Mouse (Mus musculus) midbrain, embryonic 16.5 days (tissue): ENCODE data around the gene Ylpm1. TPM values are rescaled to one million over a fixed set of nuclear protein-coding genes. Genes with fewer than 3 reads are reported as not detected.

Source experiments
- ATAC-seq: fragments of 200-750 bp; cut with Nextera tagmentation; 2 replicates; pipeline ENCODE4 v1.8.0; 2017; ENCODE audit warnings: moderate TSS enrichment
- H3K27ac ChIP-seq: fragments of 300-500 bp; sonication (generic); 2 replicates; pipeline ENCODE4 v1.5.1; 2014; ENCODE audit warnings: mild to moderate bottlenecking, low read length, mixed read lengths
- H3K27me3 ChIP-seq: fragments of 300-500 bp; sonication (generic); 2 replicates; pipeline ENCODE4 v1.6.1; 2014; ENCODE audit warnings: low read depth, low read length, mixed read lengths; ENCODE audit not compliant: control insufficient read depth, insufficient read depth
- H3K36me3 ChIP-seq: fragments of 300-500 bp; sonication (generic); 2 replicates; pipeline ENCODE4 v1.6.1; 2014; ENCODE audit warnings: mild to moderate bottlenecking, low read length, moderate library complexity, mixed read lengths; ENCODE audit not compliant: control insufficient read depth, insufficient read depth
- H3K4me1 ChIP-seq: fragments of 300-500 bp; sonication (generic); 2 replicates; pipeline ENCODE4 v1.6.1; 2014; ENCODE audit warnings: mild to moderate bottlenecking, low read length, mixed read lengths; ENCODE audit not compliant: control insufficient read depth, insufficient read depth
- H3K4me2 ChIP-seq: fragments of 300-500 bp; sonication (generic); 2 replicates; pipeline ENCODE4 v1.6.1; 2014; ENCODE audit warnings: mild to moderate bottlenecking, low read length, mixed read lengths
- H3K4me3 ChIP-seq: fragments of 300-500 bp; sonication (generic); 2 replicates; pipeline ENCODE4 v1.5.1; 2014; ENCODE audit warnings: low read depth, mild to moderate bottlenecking, low read length, moderate library complexity, mixed read lengths
- H3K9ac ChIP-seq: fragments of 300-500 bp; sonication (generic); 2 replicates; pipeline ENCODE4 v1.6.1; 2014; ENCODE audit warnings: low read depth, low read length, mixed read lengths
- H3K9me3 ChIP-seq: fragments of 300-500 bp; sonication (generic); replicated peaks from 2 replicates; pipeline ENCODE4 v1.6.1; 2014; ENCODE audit warnings: mild to moderate bottlenecking, low read length, mixed read lengths; ENCODE audit not compliant: control insufficient read depth, poor library complexity, severe bottlenecking
- whole genome bisulfite sequencing: fragments of 180-500 bp; shearing (Covaris S2); extraction: QIAGEN DNeasy Blood & Tissue Kit; methylation state at CpG from one replicate; pipeline ENCODE4 v1.1.7; 2014; 5-methylcytosine and 5-hydroxymethylcytosine counted together
- polyA plus RNA-seq: library from polyadenylated mRNA; unstranded; fragments of >200 nt; fragmentation: Nextera tagmentation; extraction: Ambion mirVana; gene quantifications from 2 replicates; pipeline ENCODE4 v1.2.1, GENCODE M21; 2015

The Ylpm1 gene
- polyA plus RNA-seq, 1 experiment from 2014 or later, result 30.3 TPM

DNA sequence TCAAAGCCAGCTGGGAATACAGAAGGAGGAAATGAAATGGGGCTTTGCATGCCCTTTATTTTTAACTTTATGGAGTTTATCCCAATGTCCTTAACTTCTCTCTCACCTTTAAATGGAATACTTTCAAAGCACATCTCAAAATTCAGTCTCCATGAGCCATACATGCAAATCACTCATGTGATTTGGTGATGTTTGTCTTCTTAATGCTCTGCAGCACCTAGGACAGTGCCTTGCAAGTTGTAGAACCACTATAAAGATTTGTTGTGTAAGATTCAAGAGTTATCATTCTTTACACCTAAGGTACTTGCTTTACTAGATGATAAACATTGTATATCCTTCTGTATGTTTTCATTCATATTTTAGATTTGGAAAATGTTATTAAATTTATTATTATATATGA is 2.9 kb downstream of the Ylpm1 start:
- H3K9ac ChIP-seq, result peak overlapping the region; percentile 4; the same call in 1 of the 2 replicates
- no peak for ATAC-seq

GRCm38 (mm10) chr12:85006206-85006605 is 10.1 kb downstream of the Ylpm1 start:
- 87% methylated on average over 1 of the region's 1 CpGs for WGBS
- H3K9ac ChIP-seq, result no peak overlapping the region
- no peak for ATAC-seq
- H3K4me1 ChIP-seq, result no peaks in the 10 kb centered on the region
- H3K27me3 ChIP-seq, result no peaks in the 10 kb centered on the region
- H3K4me3 ChIP-seq, result no peak overlapping the region
- H3K4me2 ChIP-seq, result no peak overlapping the region
- no peaks in the 10 kb centered on the region for H3K9me3 ChIP-seq
- H3K27ac ChIP-seq, result no peak overlapping the region
- H3K36me3 ChIP-seq, result no peaks in the 10 kb centered on the region

More for the DNA sequence above, 2.9 kb downstream of the Ylpm1 start:
- Histone ChIP-seq H3K4me1 (peaks cover 26% of the 10 kb centered on the region), H3K9me3 (no peaks in the 10 kb centered on the region), H3K4me3 (peak overlapping the region; percentile 53), H3K27ac (no peak overlapping the region), H3K4me2 (peak overlapping the region; percentile 97), H3K27me3 (no peaks in the 10 kb centered on the region), H3K36me3 (no peaks in the 10 kb centered on the region)

DNA sequence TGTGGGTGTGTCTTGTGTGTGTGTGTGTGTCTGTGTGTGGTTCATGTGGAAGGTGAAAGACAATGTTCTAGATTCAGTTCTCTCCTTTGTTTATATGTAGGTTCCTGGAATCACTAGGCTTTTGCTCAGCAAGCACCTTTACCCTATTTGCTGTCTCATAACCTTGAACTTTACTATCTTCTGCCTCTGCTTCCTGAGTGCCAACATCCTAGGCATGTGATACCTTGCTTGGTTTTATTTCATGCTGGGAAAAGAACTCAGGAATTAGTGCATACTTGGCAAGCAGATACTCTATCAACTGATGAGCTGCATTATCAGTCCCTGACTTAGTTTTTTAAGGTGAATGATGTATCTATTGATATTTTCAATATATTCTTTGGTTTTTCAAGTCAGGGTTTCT is 10.9 kb downstream of the Ylpm1 start:
- Histone ChIP-seq H3K4me2 (no peak overlapping the region), H3K4me3 (no peak overlapping the region), H3K27me3 (no peaks in the 10 kb centered on the region), H3K9me3 (no peaks in the 10 kb centered on the region), H3K9ac (no peak overlapping the region), H3K4me1 (no peaks in the 10 kb centered on the region), H3K27ac (no peak overlapping the region), H3K36me3 (no peaks in the 10 kb centered on the region)
- ATAC-seq, result no peak

- peaks cover 12% of the 10 kb centered on the region for H3K36me3 ChIP-seq
- no peaks in the 10 kb centered on the region for H3K4me1 ChIP-seq
- no peaks in the 10 kb centered on the region for H3K27me3 ChIP-seq
- ATAC-seq, result no peak
- H3K4me2 ChIP-seq, result no peak overlapping the region
- H3K27ac ChIP-seq, result no peak overlapping the region
- no peak overlapping the region for H3K9ac ChIP-seq
- H3K9me3 ChIP-seq, result no peaks in the 10 kb centered on the region
- WGBS, result 97% methylated on average over 1 of the region's 1 CpGs
- no peak overlapping the region for H3K4me3 ChIP-seq
Measured at GRCm38 (mm10) chr12:85009776-85010175, 13.7 kb downstream of the Ylpm1 start.

DNA sequence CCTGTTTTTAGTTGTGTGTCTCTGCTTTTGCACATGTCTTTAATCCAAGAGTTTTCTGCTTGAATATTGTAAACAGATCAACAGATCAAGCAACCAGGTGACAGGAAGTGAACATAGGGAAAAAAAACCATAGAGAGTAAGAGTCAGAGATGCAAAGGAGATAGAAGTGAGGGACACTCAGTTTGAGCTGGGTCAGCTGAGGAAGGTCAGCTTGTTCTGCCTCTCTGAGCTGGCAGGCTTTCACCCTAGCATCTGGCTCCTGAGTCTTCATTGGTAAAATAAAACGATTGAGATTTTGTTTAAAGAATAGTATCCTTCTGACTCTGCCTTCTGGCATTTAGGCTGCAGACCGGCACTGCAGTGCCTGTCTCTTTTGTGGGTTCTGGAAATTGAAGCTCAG is 14.4 kb downstream of the Ylpm1 start:
- H3K36me3 ChIP-seq, result peaks cover 17% of the 10 kb centered on the region
- no peak overlapping the region for H3K4me2 ChIP-seq
- H3K27ac ChIP-seq, result no peak overlapping the region
- no peaks in the 10 kb centered on the region for H3K9me3 ChIP-seq
- H3K27me3 ChIP-seq, result no peaks in the 10 kb centered on the region
- no peak overlapping the region for H3K9ac ChIP-seq
- no peaks in the 10 kb centered on the region for H3K4me1 ChIP-seq
- 98% methylated on average over 2 of the region's 2 CpGs for WGBS
- no peak overlapping the region for H3K4me3 ChIP-seq
- ATAC-seq, result no peak

GRCm38 (mm10) chr12:85012185-85012584 is 16.1 kb downstream of the Ylpm1 start:
- H3K4me1 ChIP-seq, result no peaks in the 10 kb centered on the region
- no peak overlapping the region for H3K4me3 ChIP-seq
- H3K36me3 ChIP-seq, result peaks cover 24% of the 10 kb centered on the region
- H3K9me3 ChIP-seq, result no peaks in the 10 kb centered on the region
- no peak overlapping the region for H3K27ac ChIP-seq
- H3K4me2 ChIP-seq, result no peak overlapping the region
- WGBS, result 99% methylated on average over 2 of the region's 2 CpGs
- H3K9ac ChIP-seq, result no peak overlapping the region
- no peaks in the 10 kb centered on the region for H3K27me3 ChIP-seq
- ATAC-seq, result no peak

GRCm38 (mm10) chr12:85022071-85022470 is 25.9 kb downstream of the Ylpm1 start:
- H3K27me3 ChIP-seq, result no peaks in the 10 kb centered on the region
- H3K9ac ChIP-seq, result no peak overlapping the region
- 97% methylated on average over 1 of the region's 1 CpGs for WGBS
- no peaks in the 10 kb centered on the region for H3K4me1 ChIP-seq
- H3K9me3 ChIP-seq, result no peaks in the 10 kb centered on the region
- no peak overlapping the region for H3K4me2 ChIP-seq
- H3K27ac ChIP-seq, result no peak overlapping the region
- H3K36me3 ChIP-seq, result no peaks in the 10 kb centered on the region
- no peak overlapping the region for H3K4me3 ChIP-seq
- no peak for ATAC-seq

- peaks cover 22% of the 10 kb centered on the region for H3K36me3 ChIP-seq
- 96% methylated on average over 2 of the region's 2 CpGs for WGBS
- no peak overlapping the region for H3K4me2 ChIP-seq
- no peak overlapping the region for H3K4me3 ChIP-seq
- no peaks in the 10 kb centered on the region for H3K4me1 ChIP-seq
- H3K9ac ChIP-seq, result no peak overlapping the region
- H3K27ac ChIP-seq, result no peak overlapping the region
- ATAC-seq, result no peak
- no peaks in the 10 kb centered on the region for H3K9me3 ChIP-seq
- no peaks in the 10 kb centered on the region for H3K27me3 ChIP-seq
Measured at GRCm38 (mm10) chr12:85032710-85033109, 36.6 kb downstream of the Ylpm1 start.

DNA sequence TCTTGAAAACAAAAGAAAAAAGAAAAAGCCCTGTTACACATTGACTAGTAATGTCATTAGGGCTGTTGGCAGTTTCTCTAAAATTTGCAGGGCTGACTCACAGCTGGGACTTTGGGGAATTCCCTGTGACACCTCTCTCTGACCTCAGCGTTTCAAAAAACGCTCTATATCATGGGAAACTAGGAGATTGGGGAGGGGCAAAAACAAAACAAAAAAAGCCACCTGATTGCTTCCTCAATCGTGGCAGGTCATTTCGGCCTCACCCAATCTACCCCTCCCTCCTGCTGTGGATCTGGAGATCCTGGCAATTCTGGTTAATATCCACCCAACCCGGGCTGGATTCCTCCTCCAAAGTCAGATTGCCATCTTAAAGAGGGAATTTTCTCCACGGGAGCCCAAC is 55.1 kb downstream of the Ylpm1 start:
- Histone ChIP-seq H3K4me3 (no peak overlapping the region), H3K4me1 (no peaks in the 10 kb centered on the region), H3K36me3 (peaks cover 26% of the 10 kb centered on the region), H3K4me2 (no peak overlapping the region), H3K9me3 (no peaks in the 10 kb centered on the region), H3K27ac (no peak overlapping the region), H3K27me3 (no peaks in the 10 kb centered on the region), H3K9ac (no peak overlapping the region)
- ATAC-seq, result no peak
- 78% methylated on average over 6 of the region's 6 CpGs for WGBS

GRCm38 (mm10) chr12:85071043-85071442 is 74.9 kb downstream of the Ylpm1 start:
- Histone ChIP-seq H3K4me1 (no peaks in the 10 kb centered on the region), H3K9me3 (no peaks in the 10 kb centered on the region), H3K4me2 (no peak overlapping the region), H3K36me3 (peaks cover 10% of the 10 kb centered on the region; the same call in 1 of the 2 replicates), H3K27ac (no peak overlapping the region), H3K9ac (no peak overlapping the region), H3K27me3 (no peaks in the 10 kb centered on the region), H3K4me3 (no peak overlapping the region)
- ATAC-seq, result no peak
